Mouse (Mus musculus) kidney, postnatal 14 days (tissue): ENCODE data around the gene Gstm4.
"Not testable (repeated sequence)": the region's sequence is repeated elsewhere in the genome, so short reads cannot be mapped to it uniquely, and the experiment has no call there.

ENCODE experiments used
- DNase-seq: peaks from one replicate; pipeline ENCODE4 v3.0.0; 2022; ENCODE audit warnings: mixed read lengths

The Gstm4 gene

DNA sequence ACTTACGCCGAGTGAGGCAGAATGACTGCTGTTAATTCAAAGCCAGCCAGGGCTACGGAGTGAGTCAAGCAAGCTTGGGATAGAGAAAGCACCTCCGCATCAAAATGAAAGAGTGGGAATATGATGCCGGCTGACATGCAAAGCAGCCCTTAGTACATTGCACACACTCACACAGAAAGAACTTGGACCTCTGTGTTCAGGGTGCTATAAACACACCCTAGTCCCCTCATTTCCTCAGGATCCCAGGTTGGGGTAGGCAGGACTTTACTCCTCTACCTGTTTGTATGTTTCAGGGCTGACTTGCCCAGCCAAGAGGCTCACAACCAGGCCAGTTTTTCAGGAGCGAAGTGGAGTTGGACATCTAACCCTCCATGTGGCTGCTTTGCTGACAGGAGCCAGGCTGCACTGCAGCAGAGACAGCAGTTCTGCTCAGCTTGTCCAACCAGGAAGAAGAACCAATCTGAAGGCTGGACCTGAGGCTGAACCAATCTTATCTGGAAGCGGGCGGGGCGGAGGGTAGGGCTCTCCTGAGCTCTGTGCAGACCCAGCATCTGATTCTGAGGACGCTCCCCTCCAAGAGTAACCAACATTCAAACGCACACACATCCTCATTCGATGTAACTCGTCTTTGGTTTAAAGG lies 24.7 kb upstream of the Gstm4 start:
- DNase-seq = peak; percentile 70

DNA sequence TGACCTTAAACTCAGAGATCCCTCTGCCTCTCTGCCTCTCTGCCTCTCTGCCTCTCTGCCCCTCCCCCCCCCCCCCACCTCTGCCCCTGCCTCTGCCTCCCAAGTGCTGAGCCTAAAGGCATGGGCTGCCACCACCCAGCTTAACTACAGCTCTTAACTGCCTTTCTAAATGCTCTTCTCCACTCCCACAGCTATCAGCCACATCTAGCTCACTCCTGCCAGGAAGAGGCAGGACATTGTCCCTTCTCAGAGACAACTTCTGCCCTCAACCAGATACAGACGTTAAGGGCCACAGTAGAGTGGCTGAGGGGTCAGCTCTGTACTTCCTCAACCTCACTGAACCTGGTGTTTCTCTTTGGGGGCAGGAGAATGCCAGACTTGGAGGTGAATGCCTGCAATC lies 24.1 kb upstream of the Gstm4 start:
- DNase-seq = no peak

DNA sequence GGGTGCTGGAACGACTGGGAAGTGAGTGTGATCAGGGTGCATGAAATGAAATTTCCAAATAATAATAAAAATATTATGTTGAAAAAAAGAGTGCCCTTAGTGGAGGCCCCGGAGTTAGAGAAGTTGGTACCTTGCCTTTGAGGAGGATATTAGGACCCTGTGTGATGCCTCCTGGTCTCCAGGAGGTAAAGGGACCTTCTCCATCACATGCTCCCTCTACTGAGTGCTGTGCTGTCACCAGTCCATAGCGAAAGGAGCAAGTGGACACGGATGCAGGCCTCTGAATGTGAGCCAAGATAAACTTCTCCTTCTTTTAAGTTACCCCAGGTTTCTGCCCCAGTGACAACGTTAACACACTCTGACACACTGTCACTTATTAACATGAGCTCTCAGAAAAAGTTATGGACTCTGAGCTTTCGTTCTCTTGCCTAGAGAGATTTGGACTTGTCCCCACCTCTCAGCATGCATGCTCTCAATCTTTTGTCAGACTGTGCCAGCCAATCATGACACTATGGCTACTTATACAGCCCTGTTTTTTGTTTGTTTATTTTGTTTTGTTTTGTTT lies 22.8 kb upstream of the Gstm4 start:
- peak; percentile 71 for DNase-seq

DNA sequence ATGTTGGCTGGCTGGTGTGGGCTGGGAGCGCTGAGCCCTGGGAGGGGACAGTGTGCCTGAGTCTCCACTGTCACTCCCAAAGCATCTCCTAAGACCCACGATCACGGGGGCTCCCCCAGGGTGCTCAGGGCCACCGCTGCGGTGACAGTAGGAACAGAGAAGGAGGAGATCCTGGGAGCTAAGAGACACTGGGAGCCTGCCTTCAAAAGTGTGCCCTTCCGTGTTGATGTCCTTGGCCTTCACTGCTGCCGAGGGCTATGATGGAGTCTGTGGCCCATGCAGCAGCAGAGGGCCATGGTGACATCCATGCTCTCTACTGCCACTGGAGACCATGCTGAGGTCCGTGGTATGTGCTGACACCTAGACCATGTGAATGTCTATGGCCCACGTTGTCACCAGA lies 20.9 kb upstream of the Gstm4 start:
- DNase-seq = no peak

DNA sequence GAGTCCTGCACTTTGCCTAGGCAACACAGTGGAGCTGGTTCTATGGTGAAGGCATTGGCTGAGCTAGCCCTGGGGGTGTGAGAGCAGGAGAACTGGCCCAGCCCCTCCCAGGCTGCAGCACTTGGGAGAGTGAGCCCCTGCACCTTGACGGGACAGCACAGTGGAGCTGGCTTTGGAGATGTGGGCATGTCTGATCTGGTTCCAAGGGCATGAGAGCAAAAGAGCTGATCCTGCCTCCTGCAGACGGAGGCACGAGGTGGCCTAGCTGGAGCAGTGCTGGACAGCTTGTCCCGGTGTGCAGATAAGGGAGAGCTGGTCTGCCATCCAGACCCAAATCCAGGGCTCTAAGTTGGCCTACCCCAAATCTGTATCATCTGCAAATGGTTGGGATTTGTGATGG lies 20.0 kb upstream of the Gstm4 start:
- no peak for DNase-seq

DNA sequence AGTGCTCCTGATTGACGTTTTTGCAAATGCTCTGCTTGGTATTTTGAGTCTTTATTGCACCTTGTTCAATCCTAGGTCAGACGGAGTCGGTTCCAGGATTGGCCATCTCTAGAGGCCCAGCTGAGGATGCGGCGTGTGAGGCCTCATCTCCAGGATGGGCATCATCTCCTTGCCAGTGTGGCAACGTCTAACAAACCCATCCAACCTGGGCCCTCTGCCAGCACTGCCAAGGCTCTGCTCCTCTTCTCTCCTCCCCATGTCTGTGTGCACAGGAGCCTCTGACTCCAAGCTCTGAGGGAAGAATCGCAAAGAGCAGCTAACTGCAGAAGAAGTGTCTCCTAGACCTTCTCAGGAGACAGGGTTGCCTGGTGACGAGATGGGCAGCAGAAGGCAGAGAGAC lies 18.0 kb upstream of the Gstm4 start:
- no peak for DNase-seq

DNA sequence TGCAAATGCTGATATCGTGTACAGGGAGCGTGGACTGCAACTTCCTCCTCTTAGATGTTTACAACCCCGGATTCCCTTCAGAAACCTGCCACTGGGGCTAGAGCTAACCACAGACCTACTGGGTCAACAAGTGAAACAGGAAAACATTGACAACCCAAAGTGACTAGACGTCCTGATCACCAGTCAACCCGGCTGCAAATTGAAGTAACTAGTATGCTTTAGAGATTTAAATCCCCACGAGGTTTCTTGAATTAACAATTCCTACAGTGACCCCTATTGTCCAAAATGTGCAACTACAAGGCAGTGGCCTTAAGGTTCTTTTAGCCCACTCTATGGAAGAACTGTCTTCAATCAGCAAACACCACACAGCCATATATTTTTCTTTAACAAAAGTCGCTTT lies 16.7 kb upstream of the Gstm4 start:
- DNase-seq = peak; percentile 73

DNA sequence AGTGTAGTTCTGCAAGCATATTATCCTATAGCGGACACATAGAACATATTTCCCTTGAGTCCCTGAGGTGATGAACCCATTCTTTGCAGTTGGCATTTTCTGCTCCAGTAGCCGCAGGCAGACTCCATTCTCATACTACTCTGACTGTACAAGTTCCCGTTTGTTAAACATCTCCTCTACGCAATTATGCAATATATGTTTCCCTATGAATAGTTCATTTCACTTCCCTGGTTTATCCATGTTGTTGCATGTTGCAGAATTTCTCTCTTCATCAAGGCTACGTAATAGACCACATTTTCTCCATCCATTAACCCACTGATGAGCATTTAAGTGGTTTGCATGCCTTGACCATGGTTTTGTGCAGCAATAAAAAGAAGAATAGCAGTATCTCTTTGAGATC lies 5.8 kb upstream of the Gstm4 start:
- DNase-seq = no peak

DNA sequence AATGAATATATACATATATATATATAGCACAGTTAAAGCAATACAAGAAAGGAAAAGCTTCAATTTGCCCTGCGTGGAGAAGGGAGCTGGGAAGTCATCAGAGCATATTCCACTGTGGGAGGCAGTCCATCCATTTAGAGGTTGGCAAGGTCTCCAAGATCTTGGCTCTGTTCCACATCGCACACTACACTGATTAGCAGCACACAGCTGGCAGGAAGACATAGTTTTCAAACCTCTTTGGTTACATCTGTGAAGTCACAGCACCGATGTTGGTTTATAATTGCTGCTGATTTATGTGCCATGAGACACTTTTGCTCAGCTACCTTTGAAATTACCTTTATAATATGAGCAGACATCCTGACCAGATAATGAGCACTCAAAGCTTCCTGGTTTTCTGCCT lies 3.6 kb upstream of the Gstm4 start:
- no peak for DNase-seq

DNA sequence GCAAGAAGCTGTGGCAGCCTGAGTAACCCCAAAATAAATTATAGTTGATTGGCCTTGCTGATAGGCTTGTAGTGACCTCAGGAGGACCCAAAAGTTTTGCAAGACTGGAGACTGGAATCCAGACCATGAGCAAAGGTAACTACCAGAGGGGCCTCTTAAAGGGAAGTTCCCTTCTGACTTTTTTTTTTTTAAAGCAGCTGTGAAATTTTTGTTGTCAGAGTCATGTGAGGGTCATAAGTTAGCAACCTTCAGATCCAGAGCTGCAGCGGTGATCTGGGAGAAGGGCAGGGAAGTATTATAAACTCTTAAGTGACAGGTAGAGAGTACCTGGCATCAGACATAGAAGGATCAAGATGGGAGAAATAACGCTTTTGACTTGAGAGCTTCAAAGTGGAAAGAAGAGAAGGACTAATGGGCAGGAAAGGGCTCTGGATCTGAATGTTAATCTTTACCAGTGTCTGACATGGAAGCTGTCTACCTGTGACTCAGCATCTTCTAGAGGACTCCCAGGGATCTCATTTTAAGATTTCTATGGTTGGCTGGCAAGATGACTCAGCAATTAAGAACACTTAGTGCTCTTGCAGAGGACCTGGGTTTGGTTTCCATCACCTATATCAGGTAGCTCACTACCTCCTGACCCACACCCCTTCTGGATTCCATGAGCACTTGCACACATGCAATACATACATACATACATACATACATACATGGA lies 2.4 kb upstream of the Gstm4 start:
- no peak for DNase-seq

DNA sequence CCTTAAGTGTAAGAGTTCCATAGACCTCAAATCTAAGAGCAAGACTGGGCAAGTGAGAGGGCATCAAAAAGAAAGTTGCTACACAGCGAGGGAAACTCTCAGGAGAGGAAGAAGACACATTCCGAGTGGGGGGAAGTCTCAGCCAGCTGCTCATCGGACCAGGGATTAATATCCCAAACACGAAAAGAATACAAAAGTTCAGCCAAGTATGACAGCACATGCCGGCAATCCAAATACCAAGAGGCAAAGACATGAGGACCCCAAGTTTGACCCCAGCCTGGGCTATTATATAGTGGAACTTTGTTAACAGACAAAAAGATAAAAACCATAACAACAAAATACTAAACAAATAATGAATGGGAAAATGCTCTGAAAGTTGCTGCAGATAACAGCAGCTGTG lies 11.5 kb downstream of the Gstm4 start:
- DNase-seq = peak; percentile 63

DNA sequence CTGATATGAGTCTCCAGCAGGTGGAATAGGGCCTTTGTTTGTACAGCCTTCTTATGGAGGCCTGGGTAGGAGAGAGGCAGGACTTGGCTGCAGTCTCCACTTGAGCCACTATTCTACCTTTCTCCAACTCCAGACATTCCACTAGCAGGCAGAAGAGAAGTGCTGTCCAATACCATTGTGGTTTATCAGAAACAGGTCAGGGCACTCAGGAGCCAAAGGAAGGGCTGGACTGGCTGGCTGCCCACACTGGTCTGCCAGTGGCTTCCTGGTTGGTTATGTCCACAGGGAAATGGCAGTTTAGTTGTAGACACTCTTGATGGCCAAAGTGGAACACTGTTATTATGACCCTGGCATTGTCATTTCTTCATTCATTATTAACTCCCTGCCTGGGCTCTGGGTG lies 12.6 kb downstream of the Gstm4 start:
- DNase-seq = no peak

DNA sequence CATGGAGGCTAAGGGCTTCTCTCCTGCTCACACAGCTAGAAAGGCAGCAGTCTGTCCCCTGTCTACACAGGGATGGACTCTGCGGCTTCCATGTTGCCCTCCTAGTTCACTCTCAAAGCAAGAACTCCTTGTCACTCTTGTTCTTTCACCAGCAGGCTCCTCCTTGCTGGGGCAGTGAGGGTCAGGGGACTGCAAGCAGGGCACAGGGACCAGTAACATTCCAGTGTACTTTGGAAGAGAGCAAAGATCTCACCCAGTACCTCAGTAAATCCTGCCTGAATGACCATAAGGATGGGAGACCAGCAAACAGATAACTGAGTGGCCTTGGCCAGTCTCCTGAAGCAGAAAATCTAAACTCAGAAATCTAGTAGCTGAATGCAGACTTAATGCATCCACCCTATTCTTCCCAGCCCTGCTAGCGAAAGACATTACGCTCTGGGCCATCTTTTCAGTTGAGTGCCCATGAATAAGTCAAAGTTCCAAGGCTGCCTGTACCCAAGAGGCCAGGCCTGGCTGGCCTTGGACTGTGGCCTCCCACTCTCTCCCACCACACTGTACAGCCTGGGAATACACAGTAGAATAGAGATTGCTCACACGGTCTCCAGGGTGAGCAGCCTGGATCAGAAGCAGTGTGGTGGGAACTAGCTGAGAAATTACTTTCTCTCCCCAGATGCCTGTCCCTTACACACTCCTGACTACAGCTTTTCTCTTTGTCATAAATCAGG lies 15.9 kb downstream of the Gstm4 start:
- peak; percentile 43 for DNase-seq

DNA sequence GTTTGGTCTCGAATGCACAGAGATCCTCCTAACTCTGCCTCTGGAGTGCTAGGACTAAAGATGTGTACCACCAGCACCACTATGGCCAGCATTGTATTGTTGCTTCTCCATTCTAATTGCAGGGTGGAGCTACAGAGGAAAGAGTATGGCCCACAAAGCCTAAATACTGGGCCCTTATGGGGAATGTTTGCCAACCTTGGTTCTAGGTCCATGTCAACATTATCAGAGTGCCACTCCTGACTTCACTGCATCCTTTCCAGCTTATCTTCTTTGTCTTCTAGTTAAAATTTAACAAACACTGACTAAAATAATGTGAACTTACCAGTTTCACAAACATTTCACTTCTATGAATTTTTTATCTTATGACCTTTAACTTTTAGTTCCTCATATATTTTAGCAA lies 18.1 kb downstream of the Gstm4 start:
- DNase-seq = no peak

DNA sequence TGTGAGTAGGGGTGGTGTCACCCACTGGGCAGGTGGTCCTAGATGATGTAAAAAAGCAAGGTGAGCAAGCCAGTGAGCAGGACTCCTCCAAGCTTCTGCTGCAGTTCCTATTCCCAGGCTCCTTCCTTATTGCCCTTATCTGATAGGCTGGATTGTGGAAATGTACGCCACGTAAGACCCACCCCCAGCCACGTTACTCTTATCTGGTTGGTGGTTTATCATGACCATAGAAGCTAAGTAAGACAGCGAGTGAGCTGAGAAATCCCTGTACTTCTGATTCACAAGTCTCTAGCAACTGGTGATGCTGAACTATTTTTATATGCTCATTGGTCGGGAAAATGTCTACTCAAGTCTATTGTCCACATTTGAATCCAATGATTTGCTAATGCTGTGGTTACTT lies 18.6 kb downstream of the Gstm4 start:
- DNase-seq = no peak

DNA sequence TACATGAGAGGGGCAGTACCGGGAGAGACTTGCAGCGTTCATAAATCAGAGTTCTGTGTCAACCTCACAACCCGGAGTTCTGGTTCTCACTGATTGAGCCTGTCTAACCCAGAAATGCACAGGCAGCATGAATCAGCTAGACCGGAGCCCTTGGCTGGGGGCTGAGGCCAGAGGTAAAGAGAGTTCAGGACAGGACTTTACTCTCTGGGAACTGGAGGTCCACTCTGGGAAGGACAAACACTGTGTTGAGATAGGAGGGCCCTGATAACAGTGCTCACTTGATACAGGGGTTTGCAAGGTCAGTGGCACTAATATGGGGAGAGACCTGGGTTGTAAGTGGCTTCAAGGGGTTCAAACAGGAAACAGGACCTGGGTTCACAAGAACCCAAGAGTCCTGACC lies 19.4 kb downstream of the Gstm4 start:
- peak; percentile 41 for DNase-seq

DNA sequence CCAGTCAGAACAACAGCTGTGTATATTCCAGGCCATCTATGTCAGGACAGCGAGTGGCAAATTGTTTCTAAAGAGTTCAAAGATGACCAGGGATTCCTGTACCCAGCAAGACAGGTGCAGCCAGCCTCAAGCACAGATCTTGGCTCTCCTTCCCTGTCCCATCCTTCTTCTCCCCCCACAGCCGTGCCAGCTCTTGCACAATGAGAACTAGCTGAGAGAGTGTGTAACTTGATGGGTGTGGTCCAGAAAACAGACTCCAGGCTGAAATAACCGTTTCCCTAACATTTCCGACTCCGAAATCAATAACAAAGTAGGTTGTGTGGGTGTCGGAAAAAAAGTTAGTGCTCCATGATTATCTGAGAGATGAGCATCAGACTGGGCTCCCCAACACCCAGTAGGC lies 22.0 kb downstream of the Gstm4 start:
- no peak for DNase-seq

DNA sequence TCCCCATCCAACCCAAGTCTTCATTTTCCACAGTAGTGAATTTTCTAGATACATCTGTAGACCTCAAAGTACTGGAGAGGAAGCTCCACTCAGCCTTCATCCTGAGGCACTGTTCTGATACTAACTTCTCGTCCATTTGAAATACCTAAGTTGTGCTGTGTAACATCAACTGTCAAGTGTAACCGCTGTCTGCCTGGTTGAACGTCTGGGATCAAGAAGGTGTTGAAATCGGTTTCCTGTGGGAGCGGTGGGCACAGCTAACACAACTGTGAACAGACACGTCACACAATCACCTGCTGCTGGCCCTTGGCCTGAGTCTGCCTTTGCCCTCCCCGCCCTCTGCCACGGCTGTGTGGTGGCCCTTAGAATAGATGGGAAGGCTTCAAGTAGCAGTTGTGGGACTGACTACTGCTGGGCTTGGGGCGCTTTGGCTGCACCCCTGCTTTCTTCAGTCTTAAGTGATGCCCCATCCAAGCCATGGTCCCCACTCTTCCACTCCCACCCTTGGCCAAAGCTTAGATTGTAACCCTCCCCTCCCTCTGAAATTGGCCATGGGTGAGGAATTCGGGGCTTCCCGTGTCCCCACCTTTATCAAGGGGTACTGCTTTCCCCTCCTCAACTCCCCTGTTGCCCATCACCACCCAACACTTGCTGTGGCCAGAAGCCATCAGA lies 24.2 kb downstream of the Gstm4 start:
- DNase-seq = not testable (repeated sequence)

DNA sequence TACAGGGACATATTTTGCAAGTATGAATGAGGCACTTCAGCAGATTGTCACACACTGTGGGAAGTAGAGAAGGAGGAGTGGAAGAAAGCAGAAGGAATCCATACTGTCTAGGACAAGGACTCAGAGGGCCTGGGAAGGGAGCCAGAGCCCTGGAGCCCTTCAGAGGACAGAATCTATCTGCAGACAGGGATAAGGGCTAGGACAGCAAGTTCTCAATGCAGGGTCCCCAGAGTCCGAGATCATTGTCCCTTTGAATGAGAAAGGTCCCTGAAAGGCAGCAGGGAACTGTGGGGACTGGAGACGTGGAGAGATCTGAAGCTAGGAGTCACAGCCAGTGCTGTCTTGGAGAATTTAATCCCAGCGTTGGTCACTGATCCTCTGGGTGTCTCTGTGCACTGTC lies 25.5 kb downstream of the Gstm4 start:
- DNase-seq = not testable (repeated sequence)

DNA sequence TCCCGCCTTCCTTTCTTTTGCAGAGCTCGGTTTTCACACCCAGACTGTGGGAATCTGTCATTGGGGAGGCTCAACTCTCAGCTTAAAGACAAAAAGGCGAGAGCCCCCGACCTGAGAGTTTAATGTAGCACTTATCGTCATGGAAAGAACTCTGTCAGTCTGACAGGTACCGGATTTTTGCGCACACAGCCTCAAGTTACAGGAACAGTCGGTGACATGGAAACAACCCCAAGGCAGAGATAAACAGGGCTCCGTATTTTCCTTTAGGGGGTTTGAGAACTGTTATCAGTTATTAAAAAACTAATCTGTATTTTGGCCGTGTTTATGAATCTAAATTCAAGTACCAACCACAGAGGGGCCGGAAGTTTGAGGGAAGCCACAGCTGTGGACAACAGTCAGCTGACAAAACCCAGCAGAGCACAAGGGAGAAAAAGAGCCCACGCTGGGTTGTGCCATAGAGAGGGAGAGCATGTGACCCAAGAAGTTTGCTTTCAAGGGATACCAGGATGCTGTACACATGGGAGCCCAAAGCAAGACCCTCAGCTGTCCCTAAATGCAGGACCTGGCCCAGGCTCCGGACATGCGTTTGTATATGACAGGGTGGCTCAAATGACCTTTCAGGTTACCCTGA lies 26.4 kb downstream of the Gstm4 start:
- no peak for DNase-seq

DNA sequence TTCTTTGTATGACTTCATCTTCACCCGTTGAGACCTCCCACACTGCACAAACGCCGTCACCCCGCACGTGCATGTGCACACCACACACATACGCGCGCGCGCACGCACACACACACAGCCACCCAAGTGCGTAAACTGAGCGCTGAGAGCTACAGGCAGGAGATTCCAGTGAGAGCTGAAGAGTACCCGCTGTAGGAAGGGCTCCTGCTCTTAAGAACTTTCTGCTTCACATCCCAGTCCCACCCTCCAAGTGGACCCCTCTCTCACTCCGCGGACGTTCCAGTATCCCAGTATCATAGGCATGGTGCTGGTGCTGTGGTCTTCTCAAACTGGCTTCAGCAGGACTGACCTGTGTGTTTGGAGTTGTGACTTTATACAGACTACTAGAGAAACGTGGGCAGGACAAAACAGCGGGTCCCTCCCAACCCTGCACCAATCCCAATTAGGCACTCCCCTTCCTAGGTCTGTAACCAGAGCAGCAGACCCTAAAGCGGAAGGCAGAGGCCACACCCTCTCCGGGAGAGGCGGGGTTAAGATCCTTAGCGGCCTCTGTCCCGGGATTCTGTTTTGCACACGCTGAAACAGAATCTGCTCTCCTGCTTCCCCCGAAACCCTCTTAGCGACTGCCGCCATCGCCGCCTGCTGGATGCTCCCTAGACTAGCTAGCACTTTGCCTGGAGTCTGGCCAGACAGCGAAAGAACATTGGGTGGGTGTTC lies 27.1 kb downstream of the Gstm4 start, which contains the start of gene Gstm1:
Gene Gstm1, minus strand, starts transcription at position 501 of the 717 bp plus-strand sequence.
- peak; percentile 98 for DNase-seq

DNA sequence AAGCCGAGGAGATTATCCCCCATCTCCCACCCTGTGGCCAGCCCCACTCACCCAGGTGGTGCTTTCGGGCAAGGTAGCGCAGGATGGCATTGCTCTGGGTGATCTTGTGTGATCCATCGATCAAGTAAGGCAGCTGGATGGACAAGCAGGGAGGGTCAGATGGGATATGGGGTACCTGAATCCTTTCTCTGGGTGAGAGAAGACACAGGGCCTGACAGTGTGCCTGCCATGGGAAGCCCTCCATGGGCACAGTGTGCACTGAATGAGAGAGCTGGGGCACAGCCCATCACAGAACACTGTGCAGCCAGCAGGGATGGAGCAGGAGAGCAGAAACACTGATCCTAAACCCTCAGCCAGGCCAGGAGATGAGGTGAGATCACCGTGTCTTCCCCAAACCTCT lies 28.2 kb downstream of the Gstm4 start:
- not testable (repeated sequence) for DNase-seq
